Mouse (Mus musculus) right cerebral cortex, postnatal 14 days (tissue): ENCODE measurements at regions not wholly inside any gene's neighbourhood (a gene's known extent, or its start where the extent isn't known, plus 50 kb on each side); places are given as distances from the start of the nearest gene placed in this dataset.

ENCODE experiments used
- DNase-seq: peaks from one replicate; pipeline ENCODE4 v3.0.0; 2022

DNA sequence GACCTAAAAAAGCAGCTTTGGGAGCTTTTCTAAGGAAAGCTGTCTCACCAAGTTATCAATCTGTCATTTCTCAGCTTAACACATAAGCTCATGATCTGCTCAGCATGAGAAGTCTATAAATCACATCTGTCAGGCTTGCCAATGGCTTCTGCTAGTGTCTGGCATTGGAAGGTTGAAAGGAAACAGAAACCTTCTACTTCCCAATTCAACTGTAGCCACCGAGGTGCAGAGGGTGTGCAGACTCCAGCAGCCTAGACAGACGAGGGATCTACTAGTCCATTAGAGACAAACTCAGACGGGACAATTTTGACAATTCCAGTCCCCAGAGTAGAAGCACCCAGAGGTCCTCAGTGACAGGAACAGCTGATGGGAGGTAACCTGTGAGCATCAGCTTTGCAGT lies 103.0 kb downstream of the Nab1 start:
- DNase-seq, result no peak

DNA sequence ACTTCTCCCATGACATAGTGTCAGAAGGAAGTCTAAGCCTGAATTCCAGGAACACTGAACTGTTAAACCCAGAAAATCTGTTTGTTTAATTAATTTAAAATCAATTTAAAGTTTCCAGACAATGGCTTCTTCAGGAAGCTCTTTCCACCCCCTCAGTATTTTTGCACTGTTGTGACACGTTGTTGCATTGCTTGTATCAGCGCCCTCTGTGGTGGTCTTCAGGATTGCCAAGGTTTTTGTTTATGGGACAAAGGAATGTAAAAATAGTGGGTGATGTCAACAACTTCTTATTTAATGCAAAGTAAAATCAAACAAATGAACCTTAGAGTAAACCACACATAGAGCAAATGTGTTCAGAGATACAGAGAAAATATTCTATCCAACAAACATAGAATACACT lies 107.5 kb downstream of the Nab1 start:
- DNase-seq, result no peak

GRCm38 (mm10) chr1:52388836-52389235 lies 111.6 kb downstream of the Nab1 start:
- no peak for DNase-seq

GRCm38 (mm10) chr1:52388118-52388517 lies 112.4 kb downstream of the Nab1 start:
- DNase-seq, result peak; percentile 21

DNA sequence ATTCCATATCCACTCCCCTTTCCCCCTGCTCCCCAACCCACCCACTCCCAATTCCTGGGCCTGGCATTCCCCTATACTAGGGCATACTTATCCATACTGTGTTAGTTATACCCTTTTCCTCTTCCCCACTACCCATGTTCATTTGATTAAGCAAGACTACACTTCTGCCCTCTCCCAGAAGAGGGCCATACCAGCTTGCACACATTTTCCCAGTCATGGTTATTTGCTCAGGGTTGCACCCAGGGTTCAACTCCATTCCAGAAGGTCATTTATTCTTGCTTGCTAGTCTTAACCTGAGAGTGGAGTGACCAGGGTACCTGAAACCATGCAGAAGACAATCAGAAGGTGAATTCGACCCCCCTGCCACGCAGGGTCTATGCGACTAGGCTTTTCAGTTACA lies 113.4 kb downstream of the Nab1 start:
- no peak for DNase-seq

DNA sequence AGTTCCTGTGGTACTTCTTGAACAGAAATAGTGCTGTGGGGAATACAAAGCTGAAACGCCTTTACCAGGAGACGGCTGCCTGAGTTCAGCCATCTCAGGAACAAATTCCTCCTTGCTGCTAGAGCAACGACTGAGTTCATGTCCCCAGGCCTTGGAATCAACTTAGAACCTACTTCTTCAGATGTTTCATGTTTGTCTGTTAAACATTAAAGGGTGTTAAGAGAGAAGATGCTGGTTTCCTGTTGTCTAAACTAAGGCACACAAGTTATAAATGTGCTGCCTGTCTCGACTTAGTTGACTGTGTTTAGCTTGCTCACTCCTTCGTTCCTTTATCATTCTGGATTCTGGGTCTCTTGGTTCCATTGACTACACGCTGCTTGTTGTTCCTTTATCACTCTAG lies 125.2 kb downstream of the Nab1 start:
- no peak for DNase-seq

GRCm38 (mm10) chr1:52374666-52375065 lies 125.8 kb downstream of the Nab1 start:
- no peak for DNase-seq

GRCm38 (mm10) chr1:52373817-52374216 lies 126.7 kb downstream of the Nab1 start:
- DNase-seq, result no peak

- DNase-seq, result no peak
These were observed 133.4 kb upstream of the Gls start for GRCm38 (mm10) chr1:52366386-52366785.

GRCm38 (mm10) chr1:52363625-52364024 lies 130.6 kb upstream of the Gls start:
- DNase-seq, result no peak

- DNase-seq, result no peak
These were observed 129.9 kb upstream of the Gls start for GRCm38 (mm10) chr1:52362976-52363375.

- peak; percentile 43 for DNase-seq
These were observed 121.1 kb upstream of the Gls start for GRCm38 (mm10) chr1:52354041-52354582.

GRCm38 (mm10) chr1:52342127-52342526 lies 109.1 kb upstream of the Gls start:
- no peak for DNase-seq

- DNase-seq, result no peak
These were observed 105.7 kb upstream of the Gls start for GRCm38 (mm10) chr1:52338704-52339103.

DNA sequence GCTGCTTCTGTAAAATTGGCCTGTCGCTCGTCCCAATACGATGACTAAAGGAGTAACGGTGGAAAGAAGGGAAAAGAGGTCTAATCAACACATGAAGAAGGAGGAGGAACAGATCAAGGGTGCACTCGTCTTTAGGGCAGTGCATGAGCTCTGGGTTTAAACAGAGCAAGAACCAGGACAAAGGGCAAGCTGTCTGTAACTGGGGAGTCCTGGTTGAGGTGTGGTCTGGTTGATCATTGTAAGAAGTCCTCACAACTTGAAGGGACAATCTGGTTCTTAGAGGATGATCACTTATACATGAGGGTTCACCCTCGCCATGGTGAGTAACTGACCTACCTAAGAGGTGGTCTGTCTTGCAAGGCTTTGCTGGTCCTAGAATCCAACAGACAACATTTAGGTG lies 105.2 kb upstream of the Gls start:
- DNase-seq, result no peak

DNA sequence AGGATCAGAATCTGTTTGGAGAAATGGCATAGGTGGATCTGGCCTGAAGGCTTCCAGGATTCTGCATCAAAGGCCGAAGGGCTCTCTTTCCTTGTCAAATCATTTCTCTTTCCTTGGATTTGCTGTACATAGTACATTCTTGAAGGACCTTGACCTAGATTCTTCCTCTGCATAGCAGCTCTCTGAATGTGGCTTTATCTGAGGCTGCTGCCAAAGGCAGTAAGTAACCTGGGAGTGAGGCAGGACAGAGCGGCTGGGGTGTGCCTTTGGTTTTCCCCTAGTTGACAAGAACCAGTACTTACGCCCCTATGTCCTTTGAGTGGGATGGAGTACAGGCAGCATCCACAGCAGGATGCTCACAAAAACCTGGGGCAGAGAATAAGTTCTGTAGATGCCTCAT lies 103.7 kb upstream of the Gls start:
- DNase-seq, result no peak

DNA sequence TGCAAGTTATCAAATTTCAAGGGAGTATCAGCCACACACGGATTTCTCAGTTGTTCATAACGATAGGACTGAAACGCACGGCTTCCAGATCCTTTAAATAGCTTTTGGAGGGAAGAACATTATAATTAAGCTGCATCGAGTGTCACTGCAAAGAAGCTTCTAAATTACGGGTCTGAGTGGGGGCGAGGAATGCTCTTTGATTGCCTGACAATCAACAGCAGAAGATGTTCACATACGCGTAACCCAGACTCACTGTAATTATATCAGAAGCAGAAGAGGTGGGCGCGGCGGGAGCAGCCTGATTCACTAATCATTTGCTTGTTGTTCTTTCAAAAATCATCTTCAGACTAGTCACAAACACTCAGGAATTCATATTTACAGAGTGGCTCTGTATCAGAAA lies 99.0 kb upstream of the Gls start:
- DNase-seq, result peak; percentile 12

GRCm38 (mm10) chr1:52331442-52331841 lies 98.4 kb upstream of the Gls start:
- peak; percentile 35 for DNase-seq

- DNase-seq, result no peak
These were observed 97.5 kb upstream of the Gls start for GRCm38 (mm10) chr1:52330496-52330895.

DNA sequence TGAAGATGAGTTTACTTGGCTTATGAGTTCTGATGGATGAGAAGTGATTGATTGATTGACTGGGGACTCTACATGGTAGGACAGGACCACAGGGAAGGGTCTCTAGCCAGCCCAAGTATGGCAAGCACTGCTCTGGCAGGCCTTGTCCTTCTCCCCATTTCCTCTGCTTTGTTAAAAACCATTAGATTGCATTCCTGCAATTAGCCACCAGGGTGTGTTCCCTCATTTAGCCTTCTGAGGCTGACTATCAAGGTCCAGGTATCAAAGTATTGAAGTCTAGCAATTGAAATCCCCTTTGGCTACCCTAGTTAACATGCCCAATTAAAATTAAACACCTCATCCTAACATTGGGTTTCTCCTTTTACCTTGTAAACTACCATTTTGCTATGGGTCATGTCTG lies 95.5 kb upstream of the Gls start:
- DNase-seq, result no peak

GRCm38 (mm10) chr1:52324356-52324755 lies 91.3 kb upstream of the Gls start:
- no peak for DNase-seq

DNA sequence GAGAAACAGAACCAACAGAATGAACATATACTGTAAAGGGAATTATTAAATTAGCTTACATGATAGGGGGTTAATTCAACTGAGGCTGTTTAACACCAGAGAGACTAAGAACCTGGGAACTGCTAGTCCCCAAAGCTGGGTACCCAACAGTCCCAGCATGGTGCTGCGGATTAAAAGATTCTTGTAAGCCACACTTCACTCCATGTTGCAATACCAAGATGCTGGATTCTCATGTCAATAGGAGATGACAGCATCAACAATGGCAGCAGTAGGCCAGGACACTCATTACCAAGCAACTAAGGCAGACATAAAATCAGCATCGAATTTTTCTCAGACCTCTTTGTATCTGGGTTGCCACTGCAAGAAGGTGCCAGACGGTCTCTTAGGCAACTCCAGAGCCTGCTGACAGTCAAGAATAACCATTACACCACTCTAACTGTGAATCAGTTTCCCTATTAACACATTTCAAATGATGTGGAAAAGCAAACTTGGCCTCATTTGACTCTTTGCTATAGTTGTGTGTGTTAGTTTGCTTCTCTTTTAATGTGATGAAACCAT lies 79.1 kb upstream of the Gls start:
- DNase-seq, result no peak

- DNase-seq, result peak; percentile 38
These were observed 73.9 kb upstream of the Gls start for GRCm38 (mm10) chr1:52306892-52307291.

DNA sequence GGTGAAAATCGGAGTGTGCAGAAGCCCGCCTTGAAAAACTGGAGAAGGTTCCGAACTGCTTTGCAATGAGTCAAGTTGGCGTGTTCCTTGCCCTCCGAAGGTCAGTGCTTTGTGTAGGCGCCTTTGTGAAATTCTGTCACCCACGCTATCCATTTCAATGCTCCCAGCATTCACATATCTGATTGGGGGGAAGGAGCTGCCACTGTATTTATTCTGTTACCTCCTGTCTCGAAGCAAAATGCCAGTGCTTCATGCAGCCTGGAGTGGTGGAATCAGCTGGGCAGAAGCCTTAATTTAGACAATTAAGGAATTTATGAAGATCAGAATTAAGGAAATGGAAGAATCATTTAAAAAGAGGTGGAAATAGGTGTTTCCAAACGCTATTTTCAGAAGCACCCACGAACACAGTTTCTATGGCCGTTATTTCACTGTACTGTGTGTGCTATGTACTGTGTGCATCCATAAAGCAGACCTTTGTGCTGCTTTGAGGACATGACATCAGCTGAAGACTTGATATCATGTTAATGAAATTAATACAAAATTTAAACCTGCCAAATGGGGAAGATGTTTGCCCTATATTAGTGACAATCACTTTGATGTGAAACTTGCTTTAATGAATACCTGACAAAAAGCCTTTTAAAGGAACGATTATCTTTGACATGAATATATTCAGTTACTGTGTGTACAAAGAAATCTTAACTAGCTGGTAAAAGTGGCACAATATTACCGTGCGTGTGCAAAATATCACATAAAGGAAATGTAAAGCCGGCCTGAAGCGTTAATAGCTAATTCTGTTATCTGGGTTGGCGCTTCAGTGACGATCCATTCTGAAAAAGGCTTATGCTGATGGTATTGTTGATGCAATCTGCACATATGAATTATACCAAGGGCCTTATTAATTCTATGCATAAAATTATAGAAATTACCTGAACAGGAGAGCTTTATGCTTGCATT lies 72.9 kb upstream of the Gls start:
- DNase-seq, result no peak
